Mouse (Mus musculus) cerebellum, postnatal 14 days (tissue): ENCODE measurements around the gene Spp2.

Source experiments
- DNase-seq, 2 experiments: peaks; one replicate each; pipeline ENCODE4 v3.0.0; 2021; ENCODE audit warnings: mixed read lengths in 2 of 2

The Spp2 gene

DNA sequence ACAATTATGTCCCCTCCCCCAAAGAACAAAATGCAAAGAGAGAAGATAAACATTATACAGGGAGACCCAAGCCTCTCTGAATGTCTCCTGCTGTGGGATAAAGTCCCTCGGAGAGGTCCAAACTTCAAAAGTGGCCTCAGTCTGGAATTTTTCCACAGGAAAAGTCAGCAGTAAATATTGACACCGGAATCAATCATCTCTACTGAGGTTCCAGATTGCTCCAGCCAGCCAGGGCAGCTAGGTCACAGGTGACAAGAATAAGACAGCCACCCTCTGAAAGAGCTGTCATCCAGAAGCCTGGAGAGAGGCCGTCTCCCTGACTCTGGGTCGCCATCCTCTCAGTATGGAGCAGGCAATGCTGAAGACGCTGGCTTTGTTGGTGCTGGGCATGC, at the start of gene Spp2:
Gene Spp2 (plus strand): TSS at position 155 of the 392 bp plus-strand sequence.
- no peak for DNase-seq

- DNase-seq = peak; percentile 89 to 90
These were observed 49.2 kb upstream of the Spp2 start for GRCm38 (mm10) chr1:88357458-88358090.

DNA sequence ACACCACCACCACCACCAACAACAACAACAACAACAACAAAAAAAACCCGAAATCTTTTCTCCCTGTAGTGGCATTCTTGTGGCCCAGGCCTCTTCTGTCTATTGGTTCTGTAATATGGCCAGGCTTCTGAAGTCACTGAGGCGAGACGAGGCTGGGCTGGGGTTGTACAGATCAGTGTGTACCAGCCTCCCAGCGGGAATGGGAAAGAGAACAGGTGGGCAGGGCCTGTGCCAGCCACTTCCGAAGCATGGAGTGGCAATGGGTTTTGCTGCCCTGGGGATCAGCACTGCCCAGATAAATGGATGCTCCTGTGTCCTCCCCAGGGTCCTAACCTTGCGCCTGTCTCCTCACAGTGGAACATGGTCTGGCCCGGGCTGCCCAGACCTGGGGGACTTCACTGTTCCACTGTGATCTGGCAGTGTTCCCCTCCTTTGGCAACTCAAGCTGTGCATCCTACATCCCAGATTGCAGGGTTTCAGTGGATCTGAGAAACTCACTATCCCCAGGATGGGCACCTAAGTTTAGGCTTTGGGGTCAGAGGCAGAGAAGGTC, 48.6 kb upstream of the Spp2 start:
- DNase-seq = peak; percentile 74 to 83

- no peak for DNase-seq
These were observed 45.7 kb upstream of the Spp2 start for GRCm38 (mm10) chr1:88361085-88361484.

GRCm38 (mm10) chr1:88366881-88367644, 39.7 kb upstream of the Spp2 start:
- DNase-seq = peak; percentile 53 to 62

DNA sequence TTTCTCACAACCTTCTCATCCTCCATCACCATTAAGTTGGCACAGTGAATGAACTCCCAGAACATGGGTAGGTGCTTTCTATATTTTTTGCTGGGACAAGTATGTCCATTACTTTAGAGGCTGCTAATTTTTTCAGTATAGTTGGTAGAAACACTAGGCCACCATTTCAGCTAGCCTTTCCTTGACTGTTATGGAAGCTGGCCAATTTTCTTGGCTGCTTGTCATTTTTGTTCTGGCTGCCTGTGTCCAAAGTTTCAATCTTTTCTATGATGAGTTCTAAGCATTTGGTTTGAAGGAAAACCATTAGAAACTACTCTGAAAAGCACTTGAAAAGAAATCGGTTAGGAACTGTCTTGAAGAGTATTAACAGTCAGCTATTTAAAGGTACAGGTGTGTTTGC, 28.3 kb upstream of the Spp2 start:
- DNase-seq = peak; percentile 21 to 27

- DNase-seq = peak in 1 of 2 experiments; percentile 5
These were observed 15.1 kb upstream of the Spp2 start for GRCm38 (mm10) chr1:88391632-88392031.

GRCm38 (mm10) chr1:88393321-88393720, 13.4 kb upstream of the Spp2 start:
- DNase-seq = no peak

DNA sequence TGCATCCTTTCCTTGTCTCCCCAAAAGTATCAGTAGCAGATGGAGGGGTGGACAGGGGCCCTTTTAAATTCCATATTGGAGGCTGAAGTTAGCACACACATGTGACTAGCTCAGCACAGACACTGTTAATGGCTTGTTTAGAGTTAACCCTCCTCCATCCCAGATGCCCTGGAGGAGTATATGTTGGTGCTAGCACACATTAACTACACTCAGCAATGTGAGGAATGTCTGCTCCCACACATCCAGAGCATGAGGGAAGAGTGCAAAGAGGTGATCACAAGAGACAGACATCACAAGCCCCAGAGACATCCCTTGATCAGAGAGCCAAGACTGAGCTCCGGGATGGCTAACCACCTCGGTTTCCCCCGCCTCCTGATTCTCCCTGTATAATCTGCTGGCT, 3.4 kb upstream of the Spp2 start:
- DNase-seq = no peak

DNA sequence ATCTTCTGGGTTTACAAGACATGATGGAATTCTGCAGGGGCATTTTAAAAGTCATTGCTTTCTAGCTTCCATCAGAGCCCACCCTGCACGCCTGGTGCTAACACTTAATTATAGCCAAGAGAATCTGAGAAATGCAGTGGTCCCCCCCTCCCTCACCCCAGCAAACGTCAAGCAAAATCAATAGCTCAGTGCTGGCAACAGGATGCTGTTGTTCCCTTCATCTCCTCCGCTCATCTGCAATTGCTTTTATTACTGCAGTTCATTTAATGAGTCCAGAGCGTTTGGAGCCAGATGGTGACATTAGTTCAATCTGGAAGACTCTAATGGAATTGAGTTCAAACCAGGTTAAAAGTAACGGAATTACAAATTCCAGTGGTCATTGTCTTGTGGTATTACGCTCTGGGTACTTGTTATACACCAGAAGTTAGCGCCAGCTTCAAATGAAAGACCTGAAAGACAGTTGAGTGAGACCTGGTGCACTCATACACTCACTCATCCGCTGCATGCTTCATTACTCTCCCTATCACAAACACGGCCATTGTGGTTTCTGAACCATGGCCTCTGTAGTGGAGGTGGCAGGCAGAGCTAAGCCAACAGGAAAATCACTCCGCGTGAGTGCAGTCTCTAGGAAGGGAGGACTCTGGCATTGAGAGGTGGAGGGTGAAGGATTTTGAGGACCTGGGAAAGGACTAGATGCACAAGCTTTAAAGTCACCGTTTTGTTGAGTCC, 519 bp upstream of the Spp2 start:
- no peak for DNase-seq

DNA sequence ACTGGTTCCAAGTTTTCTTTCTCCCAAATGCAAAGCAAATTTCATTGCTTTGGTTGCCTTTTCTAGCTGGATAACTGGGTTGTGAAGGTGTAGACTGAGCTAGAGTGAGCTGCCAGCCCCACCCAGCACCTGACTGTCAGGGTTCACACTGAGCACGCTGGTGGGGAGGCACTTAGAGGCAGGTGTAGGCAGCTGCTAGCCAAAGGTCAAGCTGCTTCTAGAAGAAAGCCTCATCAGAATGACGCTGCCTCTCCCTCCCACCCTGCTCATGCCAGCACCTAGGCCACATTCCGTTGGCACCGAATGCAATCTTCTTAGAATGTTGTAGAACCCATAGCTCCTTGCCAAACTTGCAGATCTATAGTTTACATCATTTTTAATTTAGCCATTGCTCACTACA, 1.6 kb downstream of the Spp2 start:
- no peak for DNase-seq

- DNase-seq = no peak
These were observed 5.3 kb downstream of the Spp2 start for GRCm38 (mm10) chr1:88412013-88412412.

DNA sequence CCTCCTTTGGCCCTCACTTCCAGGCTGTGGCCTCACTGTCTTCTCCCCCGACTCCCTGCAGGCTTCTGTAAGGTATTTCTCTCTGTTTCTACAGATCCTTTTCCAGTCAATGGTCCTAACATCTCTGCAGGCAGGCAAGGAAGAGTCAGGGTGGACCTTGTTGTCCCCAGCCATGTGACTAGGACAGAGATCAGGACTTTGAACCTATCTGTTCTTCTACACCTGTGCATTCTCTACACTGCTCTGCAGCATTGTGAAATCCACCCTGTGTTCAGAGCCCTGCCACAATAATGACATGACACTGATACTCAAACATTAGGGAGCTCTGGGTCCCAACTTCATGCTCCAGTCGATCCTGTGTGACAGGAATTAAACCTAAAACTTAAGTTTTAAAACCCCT, 12.2 kb downstream of the Spp2 start:
- no peak for DNase-seq

- DNase-seq = no peak
These were observed 15.3 kb downstream of the Spp2 start for GRCm38 (mm10) chr1:88422045-88422444.

GRCm38 (mm10) chr1:88422846-88423395, 16.2 kb downstream of the Spp2 start:
- no peak for DNase-seq

GRCm38 (mm10) chr1:88424602-88425252, 18.0 kb downstream of the Spp2 start:
- peak; percentile 90 to 94 for DNase-seq

DNA sequence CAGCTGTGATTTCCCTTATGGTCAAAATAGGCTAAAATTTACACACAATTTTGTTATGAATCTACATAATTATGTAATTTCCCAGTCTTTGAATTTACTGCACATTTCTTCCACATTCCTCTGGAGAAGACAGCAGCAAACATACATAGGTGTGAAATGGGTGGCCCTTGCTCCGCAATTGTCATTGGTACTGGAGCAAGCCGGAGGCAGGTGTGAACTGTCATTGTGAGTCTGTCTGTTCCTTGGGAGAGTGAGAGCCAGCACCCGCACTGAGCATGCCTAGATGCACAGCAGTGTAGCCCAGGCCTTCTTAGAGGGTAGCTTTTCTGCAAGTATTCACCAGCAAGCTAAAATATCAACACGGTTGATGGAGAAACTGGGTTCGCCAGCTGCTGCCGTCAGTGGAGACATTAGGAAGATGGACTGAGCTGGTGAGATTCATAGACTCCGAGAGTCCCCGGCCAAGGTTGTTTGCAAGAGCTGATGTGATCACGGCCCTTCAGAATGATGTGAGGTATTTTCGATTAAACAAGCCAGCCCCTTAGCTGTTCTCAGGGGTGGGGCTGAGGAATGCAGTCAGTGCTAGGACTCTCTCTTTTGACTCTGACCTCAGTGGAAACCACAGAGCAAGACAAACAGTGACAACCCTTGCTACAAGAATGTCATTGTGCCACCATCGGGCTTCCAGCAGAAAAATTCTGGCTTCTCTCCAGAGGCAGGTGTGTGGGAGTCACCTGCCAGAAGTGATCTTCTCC, 21.4 kb downstream of the Spp2 start:
- no peak for DNase-seq

GRCm38 (mm10) chr1:88429413-88429812, 22.7 kb downstream of the Spp2 start:
- no peak for DNase-seq

- no peak for DNase-seq
These were observed 24.5 kb downstream of the Spp2 start for GRCm38 (mm10) chr1:88431262-88431661.

GRCm38 (mm10) chr1:88432601-88433000, 25.8 kb downstream of the Spp2 start:
- DNase-seq = no peak

- DNase-seq = peak; percentile 9 to 22
These were observed 26.5 kb downstream of the Spp2 start for GRCm38 (mm10) chr1:88433096-88433883.
